Mouse (Mus musculus) lung, postnatal 0 days (tissue): Measurements from ENCODE around the gene Mt3.

Source experiments
- CTCF ChIP-seq: IDR thresholded peaks from 2 replicates; pipeline ENCODE4 v1.5.1; 2016; ENCODE audit warnings: antibody characterized with exemption, mild to moderate bottlenecking
- EP300 ChIP-seq: IDR thresholded peaks from 2 replicates; pipeline ENCODE4 v1.6.1; 2016; ENCODE audit warnings: antibody characterized with exemption, mild to moderate bottlenecking, control low read depth

DNA sequence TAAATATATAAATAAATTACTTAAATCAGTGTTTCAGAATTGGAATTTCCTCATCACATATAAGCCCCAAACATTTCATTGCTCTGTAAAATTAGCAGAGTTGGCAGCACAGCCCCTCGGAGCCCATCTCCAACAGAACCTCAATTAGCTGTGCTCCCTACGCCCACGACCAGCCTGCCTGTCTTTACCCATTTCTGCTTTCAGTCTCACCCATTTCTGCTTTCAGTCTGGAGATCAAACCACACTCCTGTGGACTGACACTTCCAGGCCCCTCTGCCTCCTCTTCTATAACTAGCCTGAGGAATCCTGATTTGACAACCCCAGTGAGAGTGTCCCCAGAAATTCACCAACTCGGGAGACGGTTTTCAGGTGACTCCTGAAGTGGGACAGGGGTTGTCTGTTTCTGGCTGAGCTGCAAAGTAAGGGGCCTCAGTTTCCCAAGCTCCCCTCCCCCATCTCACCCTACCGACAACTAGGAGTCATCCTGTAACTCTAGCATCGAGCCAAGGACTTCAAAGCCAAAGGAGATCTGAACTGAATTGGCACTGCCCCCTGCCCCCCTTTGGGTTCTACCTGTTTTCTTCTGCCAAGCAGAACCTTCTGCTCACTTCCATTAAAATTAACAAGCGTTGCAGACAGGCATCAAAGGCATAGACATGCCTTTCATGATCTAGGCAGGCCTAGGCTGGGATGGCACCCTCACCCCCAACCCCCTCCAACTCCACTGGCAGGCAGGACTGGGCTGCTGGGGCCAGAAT, 29.5 kb upstream of the Mt3 start:
- TF ChIP-seq CTCF (no peak), EP300 (no peak)
